Mouse (Mus musculus) left cerebral cortex, adult 2 months (tissue): Measurements from ENCODE around the gene Hsh2d. TPM values are rescaled to one million over a fixed set of nuclear protein-coding genes. Genes with fewer than 3 reads are reported as not detected.

ENCODE experiments used
- DNase-seq, 2 experiments: peaks; one replicate each; pipeline ENCODE4 v3.0.0; 2021 to 2022; ENCODE audit warnings: low spot score in 2 of 2, mixed read lengths in 1 of 2; ENCODE audit errors: extremely low spot score in 1 of 2
- H3K27ac ChIP-seq: fragments of 200-600 bp; 2 replicates; pipeline ENCODE4 v1.8.1; 2022
- H3K4me3 ChIP-seq: fragments of 200-600 bp; 2 replicates; pipeline ENCODE4 v1.8.1; 2022
- CTCF ChIP-seq: fragments of 200-600 bp; IDR thresholded peaks from 2 replicates; pipeline ENCODE4 v1.8.1; 2022; ENCODE audit warnings: antibody characterized with exemption, mild to moderate bottlenecking, moderate library complexity
- intact Hi-C: fragments of 180-260 bp; cut with DNase I; formaldehyde crosslinking; loops from one replicate; pipeline ENCODE4 v1.15.1; 2025
- long read RNA-seq, 2 experiments: library from polyadenylated mRNA; stranded (forward); transcript quantifications; one replicate each; pipeline ENCODE4 v2.0.0; 2021; ENCODE audit warnings: borderline mapping rate in 2 of 2
- total RNA-seq, 2 experiments: library from RNA; stranded (reverse); gene quantifications; 2 replicates each; pipeline ENCODE4 v1.2.3; 2021

Gene Hsh2d
- total RNA-seq: not detected
- long read RNA-seq, experiment 1: 0 reads
- long read RNA-seq, experiment 2: 0 reads

- DNase-seq: no peak
- Histone ChIP-seq H3K27ac (no peak within 1 kb of the TSS), H3K4me3 (no peak within 1 kb of the TSS)
- intact Hi-C loops: no loop called here
- no peak; the same call in 1 of the 2 replicates for TF ChIP-seq CTCF
These were observed at the start of gene Hsh2d for GRCm38 (mm10) chr8:72189417-72190214. TSS of gene Hsh2d (plus strand) at chr8:72189638.

- no peak for DNase-seq
- intact Hi-C loops: no loop called here
- Histone ChIP-seq H3K27ac (no peak overlapping the region), H3K4me3 (no peak overlapping the region)
- no peak for TF ChIP-seq CTCF
These were observed 46.1 kb upstream of the Hsh2d start for GRCm38 (mm10) chr8:72143256-72143824.

- Histone ChIP-seq H3K4me3 (no peak overlapping the region), H3K27ac (no peak overlapping the region)
- intact Hi-C loops: no loop called here
- TF ChIP-seq CTCF: no peak
- no peak for DNase-seq
These were observed 45.0 kb upstream of the Hsh2d start for GRCm38 (mm10) chr8:72144345-72144975.

GRCm38 (mm10) chr8:72145511-72145910, 43.9 kb upstream of the Hsh2d start:
- no peak for DNase-seq
- TF ChIP-seq CTCF: no peak
- H3K27ac ChIP-seq: no peak overlapping the region
- intact Hi-C loops: no loop called here
- H3K4me3 ChIP-seq: no peak overlapping the region

- DNase-seq: no peak
- no peak for TF ChIP-seq CTCF
- intact Hi-C loops: no loop called here
- Histone ChIP-seq H3K4me3 (no peak overlapping the region), H3K27ac (no peak overlapping the region)
These were observed 43.4 kb upstream of the Hsh2d start for GRCm38 (mm10) chr8:72146056-72146455.

- DNase-seq: no peak
- H3K4me3 ChIP-seq: no peak overlapping the region
- intact Hi-C loops: no loop called here
- no peak overlapping the region for H3K27ac ChIP-seq
- no peak for TF ChIP-seq CTCF
These were observed 42.9 kb upstream of the Hsh2d start for GRCm38 (mm10) chr8:72146556-72146955.

- no peak overlapping the region for H3K27ac ChIP-seq
- no peak overlapping the region for H3K4me3 ChIP-seq
- no peak for TF ChIP-seq CTCF
- intact Hi-C loops: no loop called here
- no peak for DNase-seq
These were observed 42.2 kb upstream of the Hsh2d start for GRCm38 (mm10) chr8:72147266-72147665.

- no peak for TF ChIP-seq CTCF
- DNase-seq: no peak
- Histone ChIP-seq H3K4me3 (no peak overlapping the region), H3K27ac (no peak overlapping the region)
- intact Hi-C loops: no loop called here
These were observed 40.4 kb upstream of the Hsh2d start for GRCm38 (mm10) chr8:72149056-72149455.

- H3K27ac ChIP-seq: no peak overlapping the region
- H3K4me3 ChIP-seq: no peak overlapping the region
- intact Hi-C loops: no loop called here
- DNase-seq: no peak
- no peak for TF ChIP-seq CTCF
These were observed 37.9 kb upstream of the Hsh2d start for GRCm38 (mm10) chr8:72151418-72152078.

- intact Hi-C loops: no loop called here
These were observed 36.1 kb upstream of the Hsh2d start for GRCm38 (mm10) chr8:72153382-72153781.

GRCm38 (mm10) chr8:72158096-72158495, 31.3 kb upstream of the Hsh2d start:
- TF ChIP-seq CTCF: no peak; the same call in 1 of the 2 replicates
- DNase-seq: no peak
- no peak overlapping the region for H3K4me3 ChIP-seq
- intact Hi-C loops: no loop called here
- no peak overlapping the region for H3K27ac ChIP-seq

More at GRCm38 (mm10) chr8:72153382-72153781, 36.1 kb upstream of the Hsh2d start:
- H3K27ac ChIP-seq: no peak overlapping the region
- no peak for DNase-seq
- H3K4me3 ChIP-seq: no peak overlapping the region
- TF ChIP-seq CTCF: no peak

GRCm38 (mm10) chr8:72158726-72159125, 30.7 kb upstream of the Hsh2d start:
- no peak overlapping the region for H3K4me3 ChIP-seq
- no peak overlapping the region for H3K27ac ChIP-seq
- intact Hi-C loops: no loop called here
- no peak for TF ChIP-seq CTCF
- DNase-seq: no peak
